Mouse (Mus musculus): ENCODE results near the gene Asna1.

DNA sequence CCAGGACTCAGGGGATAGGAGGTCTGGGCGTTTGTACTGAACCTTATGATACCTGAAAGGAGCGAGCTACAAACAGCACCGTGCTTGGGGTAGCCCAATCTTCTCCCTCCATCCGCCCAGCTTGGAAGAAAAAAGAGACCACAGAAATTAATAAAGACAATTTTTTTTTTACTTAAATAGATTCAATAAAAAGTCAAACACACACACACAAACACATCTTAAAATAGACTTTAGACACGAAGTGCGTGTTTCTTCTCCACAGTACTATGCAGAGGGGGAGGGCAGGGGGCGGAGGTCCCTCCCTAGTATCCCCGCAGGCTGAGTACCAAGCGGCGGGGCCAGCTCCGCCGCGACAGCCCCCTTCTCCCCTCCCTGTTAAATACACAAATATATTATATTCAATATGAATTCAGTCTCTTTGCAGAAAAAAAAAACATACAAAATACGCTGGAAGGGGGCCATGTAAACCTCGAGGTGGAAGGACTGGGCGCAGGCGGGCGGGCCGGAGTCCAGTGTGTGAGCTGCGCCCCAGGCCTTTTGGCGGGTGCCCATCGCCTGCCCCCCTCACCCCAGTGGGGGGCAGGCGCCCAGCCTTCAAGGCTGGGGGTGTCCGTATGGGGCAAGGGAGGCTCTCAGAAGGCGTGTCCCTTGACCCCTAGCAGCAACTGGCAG is 48.2 kb downstream of the Asna1 start:
- TF ChIP-seq CTCF (IDR thresholded peaks at IDR 0.05; ENCODE audit: low read depth, low read length) (no peak), GATA1 (IDR thresholded peaks at IDR 0.05; ENCODE audit: borderline replicate concordance, low read length) (no peak)

Measured in G1E (cell line).